Mouse (Mus musculus): ENCODE results near the gene Dhdds.

The Dhdds gene

DNA sequence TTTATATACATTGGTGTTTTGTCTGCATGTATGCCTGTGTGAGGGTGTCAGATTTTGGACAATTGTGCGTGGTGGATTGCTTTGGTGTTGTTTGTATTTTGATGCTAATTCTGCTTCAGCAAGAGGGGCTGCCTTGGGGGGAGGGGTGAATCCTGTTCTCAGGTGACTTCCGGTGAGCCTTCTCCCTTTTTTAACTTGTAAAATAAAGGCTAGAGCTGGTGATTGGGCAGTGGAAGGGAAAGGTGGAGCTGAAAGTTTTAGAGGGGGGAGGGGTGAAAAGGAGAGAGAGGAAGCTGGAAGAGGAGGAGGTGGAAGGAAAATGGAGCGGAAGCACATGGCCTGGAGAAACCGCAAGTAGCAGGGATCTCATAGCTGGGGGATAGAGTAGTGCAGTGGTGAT, 44.4 kb downstream of the Dhdds start:
- no peak for DNase-seq (ENCODE audit: inconsistent ontology term)

DNA sequence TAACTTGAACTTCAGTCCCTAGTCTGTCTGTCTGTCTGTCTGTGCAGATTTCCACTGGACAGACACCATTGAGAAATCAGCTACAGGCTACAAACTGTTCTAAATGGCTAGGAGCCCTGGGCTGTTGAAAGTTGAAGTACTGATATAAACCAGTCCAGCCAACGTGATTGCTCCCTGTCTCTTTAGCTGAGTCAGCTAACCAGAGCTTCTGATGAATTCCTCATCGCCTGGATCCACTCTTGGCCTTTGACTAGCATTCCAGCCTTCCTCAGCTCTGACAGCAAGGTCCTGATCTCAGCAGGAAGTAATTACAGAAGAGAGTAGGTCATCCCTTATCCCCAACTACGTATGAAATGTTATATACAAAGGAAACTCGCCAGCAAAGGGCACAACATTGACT, 54.0 kb downstream of the Dhdds start:
- peak; percentile 60 for DNase-seq (ENCODE audit: inconsistent ontology term)

GRCm38 (mm10) chr4:133943791-133944190, 56.9 kb downstream of the Dhdds start:
- DNase-seq (ENCODE audit: inconsistent ontology term): no peak

DNA sequence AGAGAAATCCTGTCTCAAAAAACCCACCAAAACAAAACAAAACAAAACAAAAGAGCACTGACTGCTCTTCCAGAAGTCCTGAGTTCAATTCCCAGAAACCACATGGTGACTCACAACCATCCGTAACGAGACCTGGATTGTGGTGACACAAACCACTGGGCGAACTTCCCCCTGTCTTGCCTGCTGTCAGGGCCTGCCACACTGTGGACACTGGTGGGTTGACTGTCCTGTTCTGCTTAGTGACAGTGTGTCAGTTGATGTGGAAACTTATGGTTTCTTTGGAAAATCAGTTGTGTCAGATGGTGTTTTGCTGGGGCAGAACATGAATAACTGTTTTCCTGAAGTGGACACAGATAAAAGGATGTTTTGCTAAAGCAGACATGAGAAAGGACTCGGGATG, 58.0 kb downstream of the Dhdds start:
- DNase-seq (ENCODE audit: inconsistent ontology term): no peak

GRCm38 (mm10) chr4:133941576-133941975, 59.1 kb downstream of the Dhdds start:
- DNase-seq (ENCODE audit: inconsistent ontology term): peak; percentile 69

DNA sequence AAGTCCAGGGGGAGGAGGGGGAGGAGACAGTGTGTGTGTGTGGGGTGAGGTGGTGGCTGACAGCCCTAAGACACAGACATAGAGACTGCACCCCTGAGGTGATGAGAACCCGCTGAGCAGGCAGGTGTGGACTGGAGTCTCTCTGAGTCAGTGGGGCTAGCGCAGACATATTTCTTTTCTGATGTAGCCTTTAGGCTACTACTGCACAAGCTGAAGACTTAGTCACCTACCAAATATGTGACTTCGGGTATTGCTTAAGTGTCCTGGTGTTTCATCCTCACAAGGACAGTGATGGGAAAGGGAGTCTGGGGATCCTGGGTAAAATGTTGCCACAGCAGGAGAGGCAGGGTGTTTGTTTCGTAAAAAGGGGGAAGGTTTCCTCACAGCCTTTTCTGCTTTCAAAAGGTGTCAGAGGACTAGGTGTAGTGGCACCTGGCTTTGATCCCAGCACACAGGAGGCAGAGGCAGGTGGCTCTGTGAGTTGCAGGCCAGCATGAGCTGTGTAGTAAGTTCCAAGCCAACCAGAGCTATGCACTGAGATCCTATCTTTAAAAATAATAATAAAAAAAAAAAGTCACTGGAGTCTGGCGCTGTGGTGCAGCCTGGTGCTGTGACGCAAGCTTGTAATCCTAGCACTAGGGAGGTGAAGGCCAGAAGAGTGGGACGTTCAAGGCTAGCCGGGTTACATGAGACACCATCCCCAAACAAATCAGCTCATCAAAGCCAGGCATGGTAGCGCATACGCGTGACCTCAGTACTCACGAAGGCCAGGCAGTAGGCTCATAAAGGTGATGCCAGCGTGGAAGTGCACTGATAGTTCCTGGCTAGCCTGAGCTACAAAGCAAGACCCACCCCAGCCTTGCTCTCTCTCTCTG, 60.1 kb downstream of the Dhdds start:
- peak; percentile 13 for DNase-seq (ENCODE audit: inconsistent ontology term)

DNA sequence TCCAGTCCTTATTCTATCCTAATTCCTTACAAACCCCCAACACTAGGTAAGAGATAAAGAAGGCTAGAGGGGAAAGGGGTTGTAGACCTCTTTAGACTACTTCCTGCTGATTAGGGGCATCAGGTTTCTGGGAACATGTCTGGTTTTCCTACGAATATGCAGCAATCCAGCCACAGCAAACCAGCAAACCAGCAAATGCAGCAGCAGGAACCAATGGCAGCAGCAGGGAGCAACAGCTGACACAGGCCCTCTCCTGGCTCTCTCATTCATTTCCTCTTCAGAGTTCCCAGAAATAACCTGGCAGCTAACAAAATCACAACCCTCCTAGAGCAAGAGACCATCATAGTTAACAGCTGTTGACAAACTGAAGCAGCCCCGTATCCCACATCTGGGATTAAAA, 62.6 kb downstream of the Dhdds start:
- no peak for DNase-seq (ENCODE audit: inconsistent ontology term)

DNA sequence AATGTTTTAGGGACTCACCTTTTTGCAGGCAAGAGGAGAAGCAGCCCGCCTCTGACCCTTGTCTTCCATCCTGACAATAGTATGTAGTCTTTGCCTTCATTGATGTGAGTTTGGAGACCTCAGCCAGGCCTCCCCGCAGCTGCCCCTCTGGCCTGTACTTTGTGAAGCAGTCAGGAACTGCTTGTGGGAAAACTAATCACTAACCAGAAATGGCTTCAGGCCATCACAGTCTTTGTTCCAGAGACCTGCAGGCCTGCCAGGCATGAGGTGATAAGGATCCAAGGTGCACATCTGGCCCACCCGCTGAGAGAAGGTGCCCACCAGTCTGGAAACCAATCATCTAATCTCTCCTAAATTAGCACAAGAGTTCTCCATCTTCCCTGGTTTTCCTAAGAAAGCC, 68.9 kb downstream of the Dhdds start:
- no peak for DNase-seq (ENCODE audit: inconsistent ontology term)

GRCm38 (mm10) chr4:133931349-133931748, 69.4 kb downstream of the Dhdds start:
- no peak for DNase-seq (ENCODE audit: inconsistent ontology term)

DNA sequence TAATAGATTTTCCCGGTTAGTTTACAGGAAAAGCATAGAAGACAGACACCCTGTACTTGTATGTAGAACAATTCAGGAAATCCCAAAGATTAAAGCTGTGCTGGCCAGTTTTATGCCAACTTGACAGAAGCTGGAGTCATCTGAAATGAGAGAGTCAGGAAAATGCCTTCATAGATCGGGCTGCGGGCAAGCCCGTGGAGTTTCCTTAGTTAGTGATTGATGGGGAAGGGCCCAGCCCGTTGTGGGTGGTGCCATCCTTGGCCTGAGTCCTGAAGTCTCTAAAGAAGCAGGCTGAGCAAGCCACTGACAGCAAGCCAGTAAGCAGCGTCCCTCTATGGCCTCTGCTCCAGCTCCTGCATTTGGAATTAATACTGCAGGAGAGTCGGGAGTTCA, 71.4 kb downstream of the Dhdds start:
- no peak for DNase-seq (ENCODE audit: inconsistent ontology term)

GRCm38 (mm10) chr4:133928576-133929277, 72.0 kb downstream of the Dhdds start:
- no peak for DNase-seq (ENCODE audit: inconsistent ontology term)

DNA sequence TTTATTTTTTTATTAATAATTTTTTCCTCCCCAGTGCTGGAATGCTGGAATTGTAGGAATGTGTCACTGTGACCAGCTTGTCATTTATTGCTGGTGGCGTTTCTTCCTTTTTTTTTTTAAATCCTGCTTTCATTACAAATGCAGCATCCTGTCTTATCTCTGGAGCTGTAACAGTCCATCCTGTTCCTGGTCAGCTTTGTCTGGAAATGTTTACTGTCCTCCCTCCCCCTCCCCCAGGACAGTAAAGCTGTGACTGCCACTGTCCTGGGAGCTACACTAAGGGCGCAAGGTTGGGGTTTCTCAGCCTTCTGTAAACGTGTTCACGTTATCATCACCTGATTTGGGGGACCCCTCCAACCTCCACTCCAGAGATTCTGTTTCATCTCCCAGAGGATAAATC, 75.5 kb downstream of the Dhdds start:
- no peak for DNase-seq (ENCODE audit: inconsistent ontology term)

GRCm38 (mm10) chr4:133923743-133924142, 77.0 kb downstream of the Dhdds start:
- DNase-seq (ENCODE audit: inconsistent ontology term): no peak

Measured in Muller cell, postnatal 12 days (primary cell).